Mouse (Mus musculus) forebrain, embryonic 14.5 days (tissue): ENCODE results near the gene Bmp4. TPM values are rescaled to one million over a fixed set of nuclear protein-coding genes. Genes with fewer than 3 reads are reported as not detected.

ENCODE experiments used
- polyA plus RNA-seq: library from polyadenylated mRNA; unstranded; fragments of >200 nt; fragmentation: Nextera tagmentation; extraction: Ambion mirVana; gene quantifications from 2 replicates; pipeline ENCODE4 v1.2.1, GENCODE M21; 2014

Gene Bmp4
- polyA plus RNA-seq, 1 experiment from 2014 or later: 1.2 TPM

Other genes starting within 250 kb of the Bmp4 start
- gene Gm15217, start 11.3 kb downstream of the Bmp4 start, polyA plus RNA-seq: not detected in 2 replicates